17 mouse cellular contexts compared by ENCODE assay signal in genomic region chr16:31538606-31539005, GRCm38 (mm10).
DNase-seq lines count a peak whose midpoint lies in the region; ATAC-seq and TF ChIP-seq lines count a peak whose summit lies in the region.
"Had no signal": no experiment of that assay in that cellular context is flagged by ENCODE, and none has a peak within 500 bp of the region (broad histone marks: within the 10 kb centered on the region; RNA-seq: fewer than 3 reads in every experiment).

No protein-coding gene starts in this region.

- ATAC-seq in frontal cortex, adult (ENCODE audit: low TSS enrichment), result no peak
- ATAC-seq: midbrain, embryonic 13.5 days had no signal

- peak; percentile 50 for DNase-seq in gastrocnemius, adult 2 months
- no peak for DNase-seq in gastrocnemius, postnatal 10 days
- DNase-seq in 3134 (ENCODE audit: extremely low read depth, insufficient read length, low spot score), result peak; percentile 62
- peak; percentile 85 for DNase-seq in adrenal gland, adult 8-10 months
- DNase-seq in gastrocnemius, postnatal 36 days, result peak; percentile 22 to 31
- DNase-seq in c-Kit-positive CD71-positive TER-119-positive erythroid progenitor cells, embryonic 14.5 days (ENCODE audit: low spot score), result no peak
- DNase-seq: B cell, adult 2 months; cerebellum, adult 11-12 months; left cerebral cortex, postnatal 4 days; liver, embryonic 13.5 days; spleen, adult 18-20 months had no signal

- peak overlapping the region; percentile 20; the same call in 1 of the 2 replicates for H3K27ac ChIP-seq in gastrocnemius, adult 2 months
- H3K27ac ChIP-seq: layer of hippocampus, adult 2 months; liver, embryonic 13.5 days; lung, embryonic 15.5 days; midbrain, embryonic 13.5 days had no signal

- no peak overlapping the region for H3K4me3 ChIP-seq in gastrocnemius, adult 2 months
- H3K4me3 ChIP-seq: erythroblast, embryonic 14.5 days; hindbrain, embryonic 10.5 days; layer of hippocampus, adult 2 months; liver, embryonic 13.5 days; lung, embryonic 15.5 days; midbrain, embryonic 13.5 days had no signal

- intact Hi-C loops in gastrocnemius, adult 2 months (cut with DNase I), result no loop called here
- intact Hi-C loops in gastrocnemius, postnatal 36 days (cut with DNase I), result no loop called here

- TF ChIP-seq CTCF in gastrocnemius, adult 2 months (IDR thresholded peaks at IDR 0.05), result no peak

Comparison
In these comparisons a context has a peak if more than half of its experiments do, and no peak if none do; other contexts are left out.
1. DNase-seq: peak in gastrocnemius, adult 2 months (single experiment), 3134 (single experiment), adrenal gland, adult 8-10 months (single experiment) and gastrocnemius, postnatal 36 days (2 of 2); none in gastrocnemius, postnatal 10 days (single experiment) and c-Kit-positive CD71-positive TER-119-positive erythroid progenitor cells, embryonic 14.5 days (single experiment).